Mouse (Mus musculus) naive thymus-derived CD4-positive, alpha-beta T cell, adult 2 months (primary cell): ENCODE measurements around the gene Fry.
A peak's percentile ranks its signal among the peaks of the same experiment; 100 is the strongest.

Source experiments
- DNase-seq: peaks from one replicate; pipeline ENCODE4 v3.0.0-alpha.2; 2011; ENCODE audit warnings: low read depth

Gene Fry

GRCm38 (mm10) chr5:150272173-150272572 lies 153.7 kb downstream of the Fry start:
- DNase-seq, result no peak

- DNase-seq, result no peak
Measured at GRCm38 (mm10) chr5:150275314-150275713, 156.9 kb downstream of the Fry start.

GRCm38 (mm10) chr5:150276611-150277010 lies 158.2 kb downstream of the Fry start:
- DNase-seq, result no peak

GRCm38 (mm10) chr5:150279387-150279786 lies 160.9 kb downstream of the Fry start:
- DNase-seq, result no peak

GRCm38 (mm10) chr5:150281084-150281483 lies 162.6 kb downstream of the Fry start:
- no peak for DNase-seq

GRCm38 (mm10) chr5:150282091-150282490 lies 163.6 kb downstream of the Fry start:
- DNase-seq, result no peak

- DNase-seq, result no peak
Measured at GRCm38 (mm10) chr5:150287949-150288348, 169.5 kb downstream of the Fry start.

GRCm38 (mm10) chr5:150289611-150290010 lies 171.2 kb downstream of the Fry start:
- peak; percentile 35 for DNase-seq

GRCm38 (mm10) chr5:150290494-150291199 lies 172.2 kb downstream of the Fry start:
- DNase-seq, result no peak

GRCm38 (mm10) chr5:150291216-150291615 lies 172.8 kb downstream of the Fry start:
- DNase-seq, result peak; percentile 8

- DNase-seq, result no peak
Measured at GRCm38 (mm10) chr5:150292186-150292585, 173.7 kb downstream of the Fry start.

- DNase-seq, result no peak
Measured at GRCm38 (mm10) chr5:150294306-150294705, 175.9 kb downstream of the Fry start.

- no peak for DNase-seq
Measured at GRCm38 (mm10) chr5:150295096-150295495, 176.7 kb downstream of the Fry start.

- no peak for DNase-seq
Measured at GRCm38 (mm10) chr5:150298969-150299368, 180.5 kb downstream of the Fry start.

GRCm38 (mm10) chr5:150302123-150302522 lies 183.7 kb downstream of the Fry start:
- DNase-seq, result no peak

GRCm38 (mm10) chr5:150302996-150303395 lies 184.6 kb downstream of the Fry start:
- no peak for DNase-seq

- no peak for DNase-seq
Measured at GRCm38 (mm10) chr5:150306497-150306896, 188.1 kb downstream of the Fry start.

- DNase-seq, result no peak
Measured at GRCm38 (mm10) chr5:150313229-150313628, 194.8 kb downstream of the Fry start.

- DNase-seq, result no peak
Measured at GRCm38 (mm10) chr5:150314582-150314981, 196.1 kb downstream of the Fry start.

- no peak for DNase-seq
Measured at GRCm38 (mm10) chr5:150325411-150325810, 207.0 kb downstream of the Fry start.

- DNase-seq, result no peak
Measured at GRCm38 (mm10) chr5:150328686-150329085, 210.2 kb downstream of the Fry start.

- no peak for DNase-seq
Measured at GRCm38 (mm10) chr5:150331821-150332220, 213.4 kb downstream of the Fry start.

- no peak for DNase-seq
Measured at GRCm38 (mm10) chr5:150332810-150333209, 214.4 kb downstream of the Fry start.

GRCm38 (mm10) chr5:150333328-150333731 lies 214.9 kb downstream of the Fry start:
- DNase-seq, result no peak
